Mouse (Mus musculus) kidney, postnatal 36 days (tissue): ENCODE data around the gene 1700088E04Rik.

Experiments
- DNase-seq, 2 experiments: peaks; one replicate each; pipeline ENCODE4 v3.0.0; 2021 to 2022; ENCODE audit warnings: mixed read lengths in 2 of 2

1700088E04Rik gene

GRCm38 (mm10) chr15:79140866-79141565 lies at the start of gene 1700088E04Rik, which contains the start of gene Polr2f:
Gene 1700088E04Rik, minus strand, starts transcription at chr15:79141253.
Gene Polr2f, plus strand, starts transcription at chr15:79141009.
- DNase-seq, result peak; percentile 95 to 97

GRCm38 (mm10) chr15:79187819-79188218 lies 46.8 kb upstream of the 1700088E04Rik start:
- no peak for DNase-seq

- DNase-seq, result no peak
Observed at GRCm38 (mm10) chr15:79185213-79185612, 44.2 kb upstream of the 1700088E04Rik start.

- peak; percentile 1 to 21 for DNase-seq
Observed at GRCm38 (mm10) chr15:79176905-79177304, 35.9 kb upstream of the 1700088E04Rik start.

GRCm38 (mm10) chr15:79166712-79167111 lies 25.7 kb upstream of the 1700088E04Rik start:
- no peak for DNase-seq

GRCm38 (mm10) chr15:79165140-79165539 lies 24.1 kb upstream of the 1700088E04Rik start, which contains the start of gene Sox10:
Gene Sox10, minus strand, starts transcription at chr15:79165240.
- DNase-seq, result no peak

GRCm38 (mm10) chr15:79164251-79164650 lies 23.2 kb upstream of the 1700088E04Rik start:
- no peak for DNase-seq

- no peak for DNase-seq
Observed at GRCm38 (mm10) chr15:79162822-79163221, 21.8 kb upstream of the 1700088E04Rik start.

GRCm38 (mm10) chr15:79162301-79162700 lies 21.2 kb upstream of the 1700088E04Rik start:
- no peak for DNase-seq

GRCm38 (mm10) chr15:79155572-79155971 lies 14.5 kb upstream of the 1700088E04Rik start:
- DNase-seq, result no peak

- DNase-seq, result no peak
Observed at GRCm38 (mm10) chr15:79152709-79153108, 11.7 kb upstream of the 1700088E04Rik start.

GRCm38 (mm10) chr15:79151881-79152280 lies 10.8 kb upstream of the 1700088E04Rik start:
- no peak for DNase-seq

- peak; percentile 77 to 95 for DNase-seq
Observed at GRCm38 (mm10) chr15:79148533-79148932, 7.5 kb upstream of the 1700088E04Rik start.

- DNase-seq, result no peak
Observed at GRCm38 (mm10) chr15:79145522-79145921, 4.5 kb upstream of the 1700088E04Rik start.

GRCm38 (mm10) chr15:79144021-79144420 lies 3.0 kb upstream of the 1700088E04Rik start:
- no peak for DNase-seq

GRCm38 (mm10) chr15:79143316-79143715 lies 2.3 kb upstream of the 1700088E04Rik start:
- DNase-seq, result no peak

- no peak for DNase-seq
Observed at GRCm38 (mm10) chr15:79141566-79141917, 489 bp upstream of the 1700088E04Rik start.

- DNase-seq, result no peak
Observed at GRCm38 (mm10) chr15:79139640-79140039, 1.4 kb downstream of the 1700088E04Rik start.

GRCm38 (mm10) chr15:79135783-79136575 lies 5.1 kb downstream of the 1700088E04Rik start:
- DNase-seq, result peak; percentile 42 to 51

GRCm38 (mm10) chr15:79135332-79135731 lies 5.7 kb downstream of the 1700088E04Rik start:
- DNase-seq, result no peak

- DNase-seq, result peak in 1 of 2 experiments; percentile 33
Observed at GRCm38 (mm10) chr15:79134496-79135270, 6.4 kb downstream of the 1700088E04Rik start.

GRCm38 (mm10) chr15:79133191-79133661 lies 7.8 kb downstream of the 1700088E04Rik start:
- DNase-seq, result peak; percentile 49

- peak; percentile 92 to 96 for DNase-seq
Observed at GRCm38 (mm10) chr15:79131442-79131841, 9.6 kb downstream of the 1700088E04Rik start.
